Mouse (Mus musculus) urinary bladder, adult 18-20 months (tissue): Measurements from ENCODE around the gene Entpd7.

ENCODE experiments used
- DNase-seq, 2 experiments: peaks; one replicate each; pipeline ENCODE4 v3.0.0; 2022; ENCODE audit warnings: low spot score in 2 of 2, mixed read lengths in 2 of 2

Entpd7 gene

DNA sequence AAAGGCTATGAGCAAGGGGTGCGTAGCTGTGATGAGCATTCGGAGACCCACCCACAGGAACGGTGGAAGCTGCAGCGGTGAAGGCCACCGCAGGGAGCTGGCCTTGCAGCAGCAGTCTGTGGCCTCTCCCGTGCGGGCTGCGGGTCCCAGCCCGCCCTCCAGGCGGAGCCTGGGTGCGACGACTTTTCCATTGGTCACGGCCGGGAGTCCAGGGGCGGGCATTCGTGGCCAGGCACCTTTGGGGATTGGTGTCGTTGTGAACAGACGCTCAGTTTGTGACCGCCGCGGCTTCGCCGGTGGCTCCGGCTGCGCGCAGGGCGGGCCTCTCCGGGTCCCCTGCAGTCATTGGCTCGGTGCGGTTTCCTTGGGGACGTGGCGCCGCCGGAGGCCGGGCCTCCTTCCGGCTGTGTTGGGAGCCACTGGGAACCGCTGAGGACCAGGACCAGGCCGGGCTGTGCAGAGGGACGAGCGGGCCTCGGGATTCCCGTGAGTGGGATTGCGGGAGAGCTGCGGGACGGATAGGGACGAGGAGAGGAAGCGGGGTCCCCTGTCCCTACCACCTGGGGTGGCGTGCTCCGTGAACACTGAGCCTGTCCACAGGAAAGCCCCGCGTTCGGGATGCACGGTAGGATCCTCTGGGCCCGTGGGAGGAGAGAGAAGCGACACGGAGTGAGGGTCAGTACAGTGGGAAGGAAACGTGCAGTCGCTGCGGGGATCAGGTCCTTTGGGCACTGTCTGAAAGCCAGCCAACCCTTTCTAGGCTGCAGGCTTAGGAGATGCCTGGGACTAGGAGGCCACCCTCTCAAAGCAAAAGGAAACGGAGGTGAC lies at the start of gene Entpd7:
Gene Entpd7 (plus strand): TSS at position 254 of the 828 bp plus-strand sequence.
- peak; percentile 89 to 96 for DNase-seq

DNA sequence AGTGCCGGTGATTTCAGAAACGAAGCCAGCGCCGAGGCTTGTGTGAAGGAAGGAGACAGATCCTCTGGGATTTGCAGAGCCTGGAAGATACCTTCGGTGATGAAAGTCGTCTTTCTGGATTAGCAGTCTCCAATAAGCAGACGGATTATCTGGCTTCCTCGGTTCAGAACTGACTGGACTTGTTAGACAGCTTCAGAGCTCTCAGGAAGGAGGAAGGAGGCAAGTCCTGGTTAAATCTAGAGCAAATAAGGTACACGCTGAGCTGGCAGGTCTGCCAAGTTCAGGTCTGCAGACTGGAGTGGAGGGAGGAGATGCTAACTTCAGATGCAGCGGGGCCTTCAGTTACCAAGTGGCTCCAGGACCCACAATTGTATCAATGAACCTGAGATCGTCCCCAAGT lies 47.6 kb upstream of the Entpd7 start:
- peak; percentile 29 to 51 for DNase-seq

DNA sequence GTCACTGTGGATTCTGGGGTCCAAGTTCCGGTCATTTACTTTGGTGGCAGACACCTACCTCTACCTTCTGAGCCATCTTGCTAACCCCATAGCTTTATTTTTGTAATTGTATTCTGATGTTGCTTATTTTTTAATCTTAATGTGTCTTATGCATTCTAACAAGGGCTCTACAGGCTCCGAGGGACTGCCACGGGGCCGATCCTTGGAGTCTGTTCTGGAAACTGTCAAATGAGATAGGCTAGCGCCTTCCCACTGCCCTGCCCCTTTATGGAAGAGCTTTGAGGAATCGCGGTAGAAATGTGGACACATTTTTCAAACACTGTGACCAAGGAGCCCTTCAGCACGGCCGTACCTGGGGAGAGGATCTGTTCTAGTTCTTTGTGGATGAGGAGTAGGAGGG lies 46.6 kb upstream of the Entpd7 start:
- no peak for DNase-seq

DNA sequence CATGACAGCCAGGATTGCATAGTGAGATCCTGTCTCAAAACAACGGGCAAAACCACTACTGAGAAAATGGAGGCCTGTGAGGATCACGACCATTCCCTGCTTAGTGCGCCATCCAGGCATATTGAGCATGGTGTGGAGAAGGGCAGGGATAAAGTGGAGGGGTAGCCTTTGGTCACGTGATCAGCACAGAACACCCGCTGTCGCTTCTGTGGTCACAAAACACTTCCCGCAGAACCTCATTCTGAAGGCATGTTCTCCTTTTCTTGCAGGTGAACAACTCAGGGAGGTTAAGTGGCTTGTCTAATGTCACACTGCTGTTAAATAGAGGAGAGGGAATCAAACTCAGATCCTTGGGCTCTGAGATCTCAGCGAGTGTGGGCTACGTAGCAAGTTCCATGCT lies 44.0 kb upstream of the Entpd7 start:
- no peak for DNase-seq

DNA sequence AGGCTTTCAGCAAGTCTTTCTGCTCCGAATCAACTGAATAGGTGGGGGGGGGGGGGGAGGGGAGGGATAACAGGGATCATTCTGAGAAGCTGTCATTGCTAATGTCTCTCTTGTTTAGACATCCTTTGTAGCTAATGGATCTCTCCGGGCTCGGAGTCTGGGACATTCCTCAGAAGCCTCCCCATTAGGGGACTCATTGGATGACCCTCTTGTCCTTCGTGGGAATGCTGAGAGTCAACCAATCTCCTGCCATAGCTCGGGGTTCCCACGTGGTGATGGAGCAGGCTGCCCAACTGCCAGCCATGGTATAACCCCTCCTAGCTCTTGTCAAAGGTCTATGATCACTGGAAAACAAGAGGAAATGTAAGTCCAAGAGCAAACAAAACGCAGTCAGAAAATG lies 42.6 kb upstream of the Entpd7 start:
- DNase-seq: no peak

DNA sequence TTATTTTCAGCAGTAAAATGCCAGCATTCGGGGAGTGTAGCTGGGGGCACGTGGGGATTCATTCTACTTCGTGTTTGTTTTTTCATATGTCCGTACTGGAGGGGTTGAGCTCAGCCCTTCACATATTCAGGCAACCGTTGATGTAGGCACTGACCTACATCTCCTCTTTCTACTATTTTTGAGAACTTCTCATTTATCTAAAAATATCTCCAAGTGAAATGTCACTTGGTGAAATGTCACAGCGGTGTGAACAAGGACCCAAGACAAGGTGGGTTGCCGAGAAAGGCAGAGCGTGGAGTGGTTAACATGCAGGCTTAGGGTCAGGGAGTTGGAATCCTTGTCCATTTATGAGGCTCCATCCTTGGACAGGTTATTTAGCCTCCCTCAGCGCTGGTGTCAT lies 42.2 kb upstream of the Entpd7 start:
- DNase-seq: no peak

DNA sequence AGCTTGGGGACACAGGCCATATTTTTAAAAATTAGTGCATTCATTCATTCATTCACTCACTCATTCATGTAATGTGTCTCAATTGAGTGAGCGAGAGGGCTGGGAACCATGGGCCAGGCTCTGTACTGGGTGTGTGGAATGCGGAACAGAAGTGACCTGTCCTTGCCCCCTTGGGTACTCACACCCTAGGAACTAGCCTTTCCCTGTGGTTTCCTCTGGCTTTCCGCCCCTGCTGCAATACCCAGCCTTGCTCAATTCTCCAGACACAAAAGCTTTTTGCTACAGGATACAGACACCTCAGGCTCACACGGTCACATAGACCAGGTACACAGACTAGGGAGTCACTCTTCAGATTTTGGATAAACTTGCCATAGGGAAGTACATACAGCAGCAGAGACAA lies 41.1 kb upstream of the Entpd7 start:
- DNase-seq: no peak

DNA sequence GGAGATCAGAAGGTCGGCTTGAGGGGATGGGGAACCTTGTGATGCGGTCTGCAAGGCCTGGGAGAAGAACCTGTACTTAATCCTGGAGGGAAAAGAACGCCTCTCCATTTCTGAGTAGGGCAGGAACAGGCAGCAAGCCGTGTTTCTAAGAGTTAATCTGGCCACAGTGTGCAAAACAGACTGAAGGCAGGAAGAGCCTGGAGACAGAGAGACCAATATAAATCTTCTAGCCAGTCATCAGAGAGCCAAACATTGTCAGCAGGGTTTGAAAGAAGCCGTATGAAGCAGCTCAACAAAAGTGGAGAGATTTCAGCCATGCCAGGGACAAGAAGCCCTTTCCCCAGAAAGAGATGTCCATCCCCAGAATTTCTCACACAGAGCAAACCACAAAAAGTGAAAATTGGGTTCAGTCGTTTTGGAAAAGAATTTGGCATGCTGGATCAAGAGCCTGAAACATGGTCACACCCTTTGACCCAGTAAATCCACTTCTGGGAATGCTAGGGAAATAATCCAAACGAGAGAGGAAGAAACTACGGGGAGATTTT lies 38.2 kb upstream of the Entpd7 start:
- DNase-seq: no peak

DNA sequence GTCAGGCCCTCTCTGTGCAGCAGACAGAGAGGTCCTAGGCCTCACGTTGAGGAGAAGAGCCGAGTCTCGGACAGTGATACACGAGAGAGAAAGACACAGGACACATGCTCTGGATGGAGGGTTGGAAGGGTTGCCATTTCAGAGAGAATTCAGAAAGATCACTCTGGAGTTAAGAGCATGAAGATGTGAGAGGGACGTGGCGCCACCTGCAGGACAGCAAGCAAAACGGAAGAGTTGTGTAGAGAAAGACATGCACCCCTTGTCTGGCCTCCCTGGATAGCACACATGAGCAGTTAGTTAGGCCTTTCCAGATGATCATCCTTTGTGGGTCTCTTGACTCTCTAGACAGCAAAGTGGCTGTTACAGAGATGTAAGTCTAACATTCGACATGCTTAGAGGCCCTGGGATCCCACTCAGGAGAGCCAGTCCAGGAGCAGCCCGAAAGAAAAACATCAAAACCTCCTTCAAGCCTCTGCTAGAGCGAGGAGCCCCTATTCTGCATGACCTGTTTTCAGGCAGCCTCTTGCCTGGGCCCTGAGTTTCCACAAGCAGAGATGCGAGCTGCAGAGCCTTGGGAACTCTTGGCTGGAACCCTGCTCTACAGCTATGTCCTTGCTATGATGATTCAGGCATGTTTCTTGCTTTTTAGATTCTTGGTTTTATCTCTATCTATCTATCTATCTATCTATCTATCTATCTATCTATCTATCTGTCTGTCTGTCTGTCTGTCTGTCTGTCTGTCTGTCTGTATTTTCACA lies 33.6 kb upstream of the Entpd7 start:
- peak; percentile 55 to 58 for DNase-seq

DNA sequence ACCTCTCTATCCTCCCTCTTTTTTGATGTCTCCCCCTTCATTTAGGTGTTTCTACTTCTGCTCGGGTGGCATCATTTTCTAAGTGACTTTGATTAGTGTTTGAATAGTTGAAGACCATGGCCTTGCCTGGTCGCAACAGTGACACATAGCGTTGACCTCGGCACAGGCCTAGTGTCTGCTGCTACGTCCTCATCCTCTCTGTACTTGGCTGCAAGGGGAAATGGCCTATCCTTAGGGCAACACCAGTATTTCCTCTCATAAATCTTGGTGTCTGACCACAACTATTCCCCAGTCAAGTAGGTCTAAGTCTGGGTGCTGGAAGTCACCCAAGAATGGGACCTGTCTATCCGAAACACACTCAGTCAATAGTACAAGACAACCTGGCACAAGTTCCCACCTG lies 29.8 kb upstream of the Entpd7 start:
- no peak for DNase-seq

DNA sequence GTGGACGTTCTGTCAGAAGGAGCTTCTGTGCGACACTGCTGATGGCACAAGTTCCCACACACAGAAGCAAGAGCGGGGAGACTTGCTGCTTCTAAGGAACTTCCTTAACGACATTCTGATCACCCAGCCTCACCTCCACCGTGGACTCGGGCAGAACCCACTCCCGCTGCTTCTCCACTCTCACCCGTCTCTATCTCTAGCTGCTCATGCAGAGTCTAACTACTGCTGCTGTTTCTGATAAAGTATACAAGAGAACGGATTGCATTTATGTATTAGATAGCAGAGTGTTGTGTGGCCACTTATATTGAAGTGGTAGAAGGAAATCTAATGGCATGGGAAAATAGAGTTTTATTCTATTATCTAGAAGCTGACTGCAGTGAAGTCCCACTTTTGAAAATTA lies 28.7 kb upstream of the Entpd7 start:
- DNase-seq: no peak

DNA sequence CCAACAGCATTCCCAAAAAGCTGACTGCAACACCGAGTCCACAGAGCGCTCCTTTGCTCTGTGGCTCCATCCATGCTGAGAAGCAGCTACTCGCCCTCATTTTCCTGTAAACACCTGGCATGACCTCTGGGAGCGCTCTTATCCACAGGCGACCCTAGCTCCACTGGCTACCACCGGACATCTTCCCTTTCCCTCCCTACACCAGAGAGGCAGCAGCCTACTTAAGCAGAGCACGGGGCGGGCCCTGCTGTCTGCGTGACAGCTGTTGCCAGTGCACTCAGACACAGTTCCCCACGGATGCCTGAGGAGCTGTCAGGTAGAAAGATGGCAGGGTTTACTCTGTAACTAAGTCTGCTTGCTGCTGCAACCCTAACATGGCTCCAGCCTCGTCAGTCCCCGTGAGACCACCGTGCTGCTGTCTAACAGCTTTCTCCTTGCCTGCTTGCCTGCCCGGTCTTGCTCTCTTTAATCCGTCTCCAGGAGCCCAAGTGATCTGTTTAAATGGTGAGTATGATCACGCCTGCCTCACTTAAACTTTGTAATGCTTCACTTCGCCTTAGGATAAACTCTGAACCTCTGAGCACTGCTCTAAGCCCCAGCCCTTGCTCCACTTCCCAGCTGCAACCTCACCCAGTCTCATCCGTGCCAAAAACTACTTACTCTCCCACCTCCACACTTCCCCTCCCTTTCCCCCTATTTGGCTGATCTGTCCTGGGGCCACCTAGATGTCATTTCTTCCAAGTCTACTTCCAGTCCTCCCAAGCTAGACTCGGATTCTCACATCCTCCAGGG lies 27.1 kb upstream of the Entpd7 start:
- no peak for DNase-seq

DNA sequence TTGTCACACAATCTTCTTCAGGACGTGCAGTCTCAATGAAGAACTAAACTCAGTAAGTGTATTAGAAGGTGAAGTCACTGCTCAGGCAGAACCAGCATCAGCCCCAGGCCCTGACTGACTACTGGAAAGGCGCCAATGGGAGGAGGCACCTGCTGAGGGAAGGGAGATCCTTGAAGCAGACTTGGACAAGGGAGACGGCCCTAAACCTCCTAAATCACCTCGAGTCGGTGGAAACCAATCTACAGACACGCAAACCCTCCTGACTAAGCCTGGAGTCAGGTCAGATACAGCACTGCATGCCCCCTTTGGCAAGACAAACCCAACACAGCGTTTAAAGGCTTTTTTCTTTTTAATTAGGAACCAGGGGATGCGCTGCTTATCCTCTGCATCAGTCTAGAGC lies 26.0 kb upstream of the Entpd7 start:
- DNase-seq: no peak

DNA sequence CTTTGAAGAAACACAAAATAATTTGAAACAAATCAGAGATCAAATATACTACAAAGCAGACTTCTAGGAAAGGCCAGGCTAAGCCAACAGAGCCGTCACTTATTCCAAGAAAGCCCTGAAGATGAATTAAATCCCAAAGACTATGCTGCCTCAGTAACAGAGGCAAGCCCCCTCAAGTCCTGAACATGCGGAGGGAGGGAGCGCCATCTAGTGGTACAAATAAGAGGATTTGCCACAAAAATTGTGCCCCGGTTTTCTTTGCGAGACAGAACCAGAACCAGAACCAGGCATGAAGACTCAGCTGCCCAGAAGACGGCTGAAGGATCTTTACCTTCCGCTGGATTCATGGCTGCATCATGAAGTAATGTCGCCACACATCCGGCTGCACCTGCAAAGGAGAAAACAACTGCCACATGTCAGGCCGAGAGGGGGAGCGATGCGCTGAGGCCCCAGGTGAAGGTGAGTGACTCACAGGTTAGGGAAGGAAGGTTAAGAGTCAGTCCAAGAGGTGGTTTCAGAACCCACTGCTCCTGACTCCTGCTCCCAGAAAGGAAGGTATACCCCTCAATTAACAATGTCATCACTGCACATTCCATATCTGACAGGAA lies 23.9 kb upstream of the Entpd7 start:
- DNase-seq: no peak

DNA sequence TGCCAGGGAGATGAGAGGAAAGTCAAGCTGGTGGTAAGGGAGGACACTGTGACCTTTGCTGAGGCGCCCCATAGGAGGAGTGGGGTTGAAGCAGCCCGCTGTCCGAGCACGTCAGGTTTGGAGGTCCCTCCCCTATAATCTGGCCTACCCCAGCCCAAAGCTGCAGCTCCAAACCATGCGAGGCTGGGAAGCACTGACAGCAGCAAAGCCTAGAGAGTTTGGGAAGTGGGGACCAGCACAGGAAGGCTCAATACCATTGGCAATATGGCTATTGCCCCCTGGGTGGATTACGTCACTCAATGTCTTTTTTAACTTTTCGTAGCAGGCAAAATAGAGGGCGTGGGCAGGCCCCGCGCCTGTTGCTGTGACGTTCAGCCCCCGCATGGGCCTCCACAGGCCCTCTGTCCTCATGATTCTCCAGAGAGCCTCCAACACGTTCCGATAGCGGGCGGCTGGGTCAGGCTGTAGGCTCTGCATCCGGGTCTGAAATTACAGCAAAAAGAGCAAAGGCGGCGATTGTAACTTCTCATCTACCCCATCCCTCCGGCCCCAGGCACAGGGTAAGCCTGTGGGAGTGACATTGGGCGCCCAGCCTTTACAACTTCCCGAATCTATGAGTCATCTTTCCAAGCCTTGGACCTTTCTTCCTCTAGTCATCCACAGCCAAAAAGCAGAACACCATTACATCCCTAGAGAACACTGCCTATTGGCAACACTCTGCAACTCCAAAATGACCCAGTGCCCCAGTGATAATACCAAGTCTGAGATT lies 22.6 kb upstream of the Entpd7 start:
- DNase-seq: no peak

DNA sequence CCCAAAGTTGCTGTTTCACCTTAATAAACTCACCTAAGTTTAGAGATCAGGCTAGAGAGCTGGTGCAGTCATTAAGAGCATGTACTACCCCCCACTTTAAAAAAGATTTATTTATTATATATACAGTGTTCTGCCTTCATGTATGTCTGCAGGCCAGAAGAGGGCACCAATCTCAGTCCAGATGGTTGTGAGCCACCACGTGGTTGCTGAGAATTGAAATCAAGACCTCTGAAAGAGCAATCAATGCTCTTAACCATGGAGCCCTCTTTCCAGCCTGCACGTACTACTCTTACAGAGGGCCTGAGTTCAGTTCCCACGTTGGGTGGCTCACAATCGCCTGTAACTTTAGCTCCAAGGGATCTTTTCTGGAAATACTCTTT lies 22.1 kb upstream of the Entpd7 start:
- DNase-seq: no peak

DNA sequence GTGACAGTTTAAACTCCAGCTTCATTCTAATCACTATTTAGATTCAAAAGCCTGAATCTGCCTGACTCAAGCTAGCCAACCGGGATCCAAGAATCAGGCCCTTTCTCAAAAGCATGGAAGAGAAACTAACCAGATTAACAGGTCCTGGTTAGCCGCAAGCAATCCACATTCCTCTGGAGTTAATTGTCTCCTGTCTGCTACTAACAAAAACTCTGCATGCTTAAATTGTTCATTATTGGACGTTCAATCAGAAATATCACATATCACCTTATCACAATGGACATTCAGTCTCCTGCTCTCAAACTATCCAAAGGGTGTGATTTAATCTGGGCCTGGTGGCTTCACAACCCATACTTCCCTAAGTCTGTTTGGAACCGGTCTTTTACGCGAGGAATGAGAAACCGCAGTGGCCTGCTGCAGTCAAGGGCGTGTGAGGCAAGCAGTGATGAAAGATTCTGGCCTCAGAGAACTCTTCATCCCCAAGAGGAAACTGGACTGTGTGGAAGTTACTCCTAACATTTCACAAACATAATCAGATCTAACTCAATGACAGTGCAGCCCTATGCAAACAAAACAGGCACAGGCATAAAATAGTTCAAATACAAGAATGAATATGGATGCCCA lies 20.2 kb upstream of the Entpd7 start:
- DNase-seq: no peak

DNA sequence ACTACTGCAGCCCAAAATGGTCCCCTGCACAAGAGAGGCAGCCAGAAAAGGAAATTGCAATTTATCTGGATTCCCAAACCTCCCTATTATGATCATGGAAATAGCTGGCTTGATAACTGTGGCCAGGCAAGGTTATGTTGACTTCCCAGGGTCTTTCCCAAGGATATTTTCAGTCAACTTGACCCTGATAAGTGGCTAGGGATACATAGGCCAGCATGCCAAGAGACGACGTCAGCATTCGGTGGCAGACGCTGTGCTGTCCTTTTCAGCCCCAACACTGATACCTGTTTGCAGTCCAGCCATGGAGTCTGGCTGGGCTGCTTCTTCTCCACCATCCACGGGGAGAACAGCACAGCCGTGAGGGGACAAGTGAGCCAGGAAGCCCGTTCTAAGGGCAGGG lies 18.4 kb upstream of the Entpd7 start:
- DNase-seq: no peak

DNA sequence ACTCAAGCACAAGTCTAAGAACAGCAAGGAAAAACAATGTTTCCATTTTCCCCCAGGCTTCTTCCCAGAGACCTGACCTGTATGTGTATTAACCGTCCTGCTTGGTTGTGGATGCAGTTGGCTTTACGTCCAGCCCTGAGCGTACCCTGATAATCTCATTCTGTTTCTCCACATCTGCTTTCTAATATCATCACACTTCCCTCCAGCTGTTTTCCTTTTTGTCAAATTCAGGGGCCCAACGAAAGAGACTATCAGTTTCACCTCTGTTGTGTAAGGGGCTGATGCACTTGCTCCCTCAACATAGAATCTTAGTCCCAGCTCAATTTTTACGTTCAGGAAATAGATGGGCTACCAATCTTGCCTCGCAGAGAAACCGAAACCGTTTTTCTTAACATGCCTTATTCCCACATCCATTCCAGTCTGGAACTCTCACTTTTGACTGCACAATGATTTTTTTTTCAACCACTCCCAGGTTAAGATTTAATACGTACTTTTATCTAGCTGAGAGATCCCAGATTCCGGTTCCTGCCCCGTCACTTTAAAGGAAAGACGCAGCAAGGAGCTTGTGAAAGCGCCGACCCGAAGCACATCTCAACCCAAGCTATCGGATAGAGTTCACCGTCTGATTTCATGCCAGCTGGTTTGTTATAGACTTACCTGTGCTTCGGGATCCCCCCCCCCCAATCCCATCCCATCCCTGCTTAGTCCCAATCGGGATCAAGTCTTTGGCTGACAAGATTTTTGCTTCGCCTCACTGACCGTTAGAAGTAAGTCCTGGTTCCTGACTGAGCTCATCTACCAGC lies 15.8 kb upstream of the Entpd7 start:
- DNase-seq: no peak

DNA sequence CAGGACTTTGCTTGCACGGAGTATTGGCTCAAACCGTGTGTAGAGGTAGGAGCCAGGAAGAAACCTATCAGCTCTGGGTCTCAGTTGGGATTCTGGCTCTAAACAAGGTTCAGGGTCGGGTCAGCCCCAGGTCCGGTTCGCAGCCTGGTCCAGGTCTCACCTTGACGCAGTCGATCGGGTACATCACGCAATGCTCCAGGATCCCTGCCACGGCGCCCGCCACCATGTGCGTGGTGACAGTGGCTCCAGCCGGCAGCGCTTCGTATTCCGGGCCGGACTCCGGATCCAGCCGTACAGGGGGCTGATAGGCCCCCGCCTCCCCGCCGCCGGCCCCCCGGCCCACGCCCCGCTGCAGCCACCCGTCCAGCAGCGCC lies 15.2 kb upstream of the Entpd7 start:
- DNase-seq: peak in 1 of 2 experiments; percentile 56
